Mouse (Mus musculus) stomach, embryonic 14.5 days (tissue): ENCODE data around the gene Gfod2. TPM values are rescaled to one million over a fixed set of nuclear protein-coding genes. Genes with fewer than 3 reads are reported as not detected.

ENCODE experiments used
- ATAC-seq: fragments of 200-750 bp; cut with Nextera tagmentation; 2 replicates; pipeline ENCODE4 v1.8.0; 2017; ENCODE audit warnings: low read depth, moderate TSS enrichment; ENCODE audit not compliant: insufficient number of reproducible peaks, insufficient read depth, low FRiP score
- H3K27ac ChIP-seq: fragments of 300-500 bp; sonication (generic); 2 replicates; pipeline ENCODE4 v1.5.1; 2014; ENCODE audit warnings: mild to moderate bottlenecking, low read length, moderate library complexity, mixed read lengths
- H3K27me3 ChIP-seq: fragments of 300-500 bp; sonication (generic); 2 replicates; pipeline ENCODE4 v1.6.1; 2014; ENCODE audit warnings: low read length, control low read depth, mixed read lengths; ENCODE audit not compliant: control insufficient read depth, insufficient read depth
- H3K36me3 ChIP-seq: fragments of 300-500 bp; sonication (generic); 2 replicates; pipeline ENCODE4 v1.6.1; 2014; ENCODE audit warnings: mild to moderate bottlenecking, control low read depth, low read length, moderate library complexity, mixed read lengths; ENCODE audit not compliant: control insufficient read depth, insufficient read depth
- H3K4me1 ChIP-seq: fragments of 300-500 bp; sonication (generic); 2 replicates; pipeline ENCODE4 v1.6.1; 2014; ENCODE audit warnings: low read length, control low read depth, mixed read lengths; ENCODE audit not compliant: control insufficient read depth, insufficient read depth
- H3K4me2 ChIP-seq: fragments of 300-500 bp; sonication (generic); replicated peaks from 2 replicates; pipeline ENCODE4 v1.6.1; 2014; ENCODE audit warnings: low read depth, low read length, control low read depth
- H3K4me3 ChIP-seq: fragments of 300-500 bp; sonication (generic); 2 replicates; pipeline ENCODE4 v1.5.1; 2014; ENCODE audit warnings: low read depth, low read length, control low read depth
- H3K9ac ChIP-seq: fragments of 300-500 bp; sonication (generic); replicated peaks from 2 replicates; pipeline ENCODE4 v1.6.1; 2014; ENCODE audit warnings: low read depth, mild to moderate bottlenecking, control low read depth, low read length, moderate library complexity, mixed read lengths
- H3K9me3 ChIP-seq: fragments of 300-500 bp; sonication (generic); 2 replicates; pipeline ENCODE4 v1.6.1; 2016; ENCODE audit warnings: low read depth, low read length, control low read depth; ENCODE audit not compliant: control insufficient read depth
- WGBS: fragments of 180-500 bp; shearing (Covaris S2); extraction: QIAGEN DNeasy Blood & Tissue Kit; methylation state at CpG from one replicate; pipeline ENCODE4 v1.1.7; 2014; 5-methylcytosine and 5-hydroxymethylcytosine counted together
- polyA plus RNA-seq: library from polyadenylated mRNA; unstranded; fragments of >200 nt; fragmentation: Nextera tagmentation; extraction: Ambion mirVana; gene quantifications from 2 replicates; pipeline ENCODE4 v1.2.1, GENCODE M21; 2014

Gene Gfod2
- polyA plus RNA-seq, 1 experiment from 2014 or later, result 14.4 TPM

DNA sequence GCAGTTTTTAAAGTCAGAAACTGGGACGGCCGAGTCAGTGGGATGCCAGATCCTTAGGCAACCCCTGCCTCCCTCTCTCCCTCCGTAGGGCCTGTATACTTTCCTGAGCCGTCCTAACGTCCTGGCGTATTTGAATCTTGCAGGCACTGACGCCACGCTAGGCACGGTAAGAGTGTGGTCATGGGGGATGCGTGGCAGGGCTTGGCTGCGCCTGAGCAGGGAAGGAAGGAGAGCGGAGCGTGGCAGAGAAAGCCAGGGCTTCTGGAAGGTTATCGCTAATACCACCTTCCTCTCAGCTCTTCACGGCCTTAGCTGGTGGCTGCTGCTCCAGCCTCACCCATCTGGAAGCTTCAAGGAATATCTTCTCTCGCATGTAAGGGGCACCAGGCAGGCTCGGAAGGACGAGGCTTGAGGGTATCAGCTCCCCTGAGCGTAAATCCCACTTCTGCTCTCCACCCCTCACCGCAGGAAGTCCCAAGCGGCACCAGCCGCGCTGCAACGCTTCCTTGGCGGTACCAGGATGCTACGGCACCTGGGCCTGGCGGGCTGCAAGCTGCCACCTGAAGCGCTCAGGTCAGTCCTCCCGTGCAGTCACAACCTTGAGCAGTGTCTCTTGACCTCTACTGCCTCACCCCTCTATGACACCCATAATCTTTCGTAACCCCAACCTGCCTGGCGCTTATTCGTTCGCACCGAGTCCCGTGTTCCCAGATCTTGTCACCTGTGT is 69.0 kb downstream of the Gfod2 start:
- H3K36me3 ChIP-seq, result peaks cover under 1% of the 10 kb centered on the region; the same call in 1 of the 2 replicates
- 62% methylated on average over 35 of the region's 35 CpGs for WGBS
- H3K27me3 ChIP-seq, result no peaks in the 10 kb centered on the region
- H3K4me1 ChIP-seq, result peaks cover 5% of the 10 kb centered on the region
- no peaks in the 10 kb centered on the region for H3K9me3 ChIP-seq
- H3K27ac ChIP-seq, result no peak overlapping the region
- ATAC-seq, result no peak
- H3K4me2 ChIP-seq, result no peak overlapping the region
- H3K9ac ChIP-seq, result no peak overlapping the region
- H3K4me3 ChIP-seq, result no peak overlapping the region

DNA sequence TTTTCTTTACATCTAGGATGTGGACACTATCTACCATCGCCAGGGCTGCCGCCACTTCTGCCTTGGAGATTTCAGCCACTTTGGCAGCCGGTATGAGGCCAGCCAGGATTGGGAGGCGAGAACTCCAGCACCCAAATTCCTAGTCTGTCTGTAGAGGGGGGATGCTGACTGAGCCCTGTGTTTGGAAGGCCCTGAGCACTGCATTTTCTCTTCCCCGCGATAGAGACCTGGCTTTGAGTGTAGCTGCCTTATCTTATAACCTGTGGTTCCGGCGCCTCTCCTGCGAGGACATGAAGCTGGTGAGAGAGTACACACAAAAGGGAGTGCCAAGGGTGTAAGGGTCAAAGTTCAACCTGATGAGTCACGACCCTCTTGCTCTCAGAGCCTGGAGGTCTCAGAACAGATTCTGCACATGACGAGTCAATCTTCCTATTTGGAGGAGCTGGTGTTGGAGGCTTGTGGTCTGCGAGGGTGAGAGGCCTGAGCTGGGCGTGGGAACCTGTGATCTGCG is 70.2 kb downstream of the Gfod2 start:
- H3K4me1 ChIP-seq, result no peaks in the 10 kb centered on the region; the same call in 1 of the 2 replicates
- WGBS, result 56% methylated on average over 14 of the region's 14 CpGs
- H3K4me2 ChIP-seq, result no peak overlapping the region
- no peak overlapping the region for H3K4me3 ChIP-seq
- H3K9me3 ChIP-seq, result no peaks in the 10 kb centered on the region
- H3K9ac ChIP-seq, result no peak overlapping the region
- H3K36me3 ChIP-seq, result peaks cover 12% of the 10 kb centered on the region
- no peak for ATAC-seq
- H3K27ac ChIP-seq, result no peak overlapping the region
- no peaks in the 10 kb centered on the region for H3K27me3 ChIP-seq

DNA sequence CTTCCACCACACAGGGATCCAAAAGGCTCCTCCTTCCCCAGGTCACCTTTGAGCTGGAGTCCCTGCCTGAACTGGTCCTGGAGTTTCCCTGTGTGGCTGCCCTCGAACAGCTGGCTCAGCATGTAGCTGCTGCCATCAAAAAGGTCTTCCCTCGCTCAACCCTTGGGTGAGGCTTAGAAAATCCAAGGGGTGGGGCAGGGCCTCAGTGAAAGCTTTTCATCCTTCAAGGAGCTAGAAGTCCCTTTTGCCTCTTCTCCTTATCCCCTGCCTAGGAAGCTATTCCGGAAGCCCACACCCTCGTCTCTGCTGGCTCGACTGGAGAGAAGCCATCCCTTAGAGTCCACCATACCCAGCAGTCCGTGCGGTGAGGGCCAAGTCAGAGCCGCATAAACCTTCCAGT is 71.0 kb downstream of the Gfod2 start:
- ATAC-seq, result no peak
- no peaks in the 10 kb centered on the region; the same call in 1 of the 2 replicates for H3K4me1 ChIP-seq
- peaks cover 19% of the 10 kb centered on the region for H3K36me3 ChIP-seq
- no peak overlapping the region for H3K9ac ChIP-seq
- no peak overlapping the region for H3K4me3 ChIP-seq
- no peak overlapping the region for H3K27ac ChIP-seq
- H3K27me3 ChIP-seq, result no peaks in the 10 kb centered on the region
- no peak overlapping the region for H3K4me2 ChIP-seq
- WGBS, result 64% methylated on average over 8 of the region's 8 CpGs
- H3K9me3 ChIP-seq, result no peaks in the 10 kb centered on the region

DNA sequence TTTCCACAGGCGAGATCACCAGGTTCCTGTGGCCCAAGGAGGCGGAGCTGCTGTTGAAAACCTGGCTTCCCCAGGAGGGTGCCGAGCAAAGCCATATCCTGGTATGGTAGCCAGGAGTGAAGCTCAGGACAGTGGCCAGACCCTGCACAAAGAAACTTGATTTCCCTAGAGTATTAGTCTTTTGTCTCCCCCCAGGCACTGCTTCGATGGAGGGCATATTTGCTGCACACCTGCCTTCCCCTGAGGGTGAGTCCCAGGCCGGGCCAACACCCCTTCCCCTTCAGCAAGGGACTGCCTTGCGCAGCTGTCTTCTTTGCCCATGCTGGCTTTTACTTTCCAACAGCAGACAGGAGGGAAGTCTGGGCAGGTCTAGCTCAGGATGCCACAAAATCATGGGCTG is 71.9 kb downstream of the Gfod2 start:
- 69% methylated on average over 6 of the region's 6 CpGs for WGBS

DNA sequence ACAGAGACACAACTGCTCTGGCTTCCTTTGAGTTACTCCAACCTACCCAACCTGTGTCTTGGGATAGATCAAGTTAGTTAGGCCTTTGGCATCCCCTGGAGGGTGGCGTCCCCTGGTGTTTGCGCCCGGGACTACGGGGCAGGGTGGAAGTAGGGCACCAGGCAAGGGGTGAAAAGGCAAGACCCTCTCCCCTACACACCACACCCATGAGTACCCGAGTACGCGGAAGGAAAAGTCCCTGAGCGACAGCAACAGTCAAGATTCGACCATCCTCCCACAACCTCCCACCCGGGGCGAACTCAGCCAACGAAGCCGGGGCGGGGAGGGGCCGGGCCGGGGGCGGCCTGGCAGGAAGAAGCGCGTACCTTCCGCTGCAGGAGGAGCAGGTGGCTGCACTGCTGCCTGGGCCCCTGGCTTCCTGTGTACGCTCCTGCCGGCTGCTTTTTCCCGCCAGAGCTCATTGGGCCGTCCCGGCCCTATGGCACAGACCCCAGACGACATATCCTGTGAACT is 72.6 kb downstream of the Gfod2 start, which contains the start of gene Carmil2:
TSS of gene Carmil2 (plus strand) at position 479 of the 513 bp plus-strand sequence.
- Histone ChIP-seq H3K4me3 (0 out of 2 replicates have a peak within 1 kb of the TSS, but pooled peaks have one; percentile 10), H3K9ac (no peak within 1 kb of the TSS; the same call in 1 of the 2 replicates), H3K4me1 (no peaks in the 10 kb centered on the region; the same call in 1 of the 2 replicates), H3K4me2 (peak within 1 kb of the TSS; percentile 38), H3K36me3 (peaks cover 34% of the 10 kb centered on the region), H3K9me3 (no peaks in the 10 kb centered on the region), H3K27ac (no peak within 1 kb of the TSS), H3K27me3 (no peaks in the 10 kb centered on the region)
- 8% methylated on average over 26 of the region's 26 CpGs for WGBS
- no peak for ATAC-seq

More for the DNA sequence above, 71.9 kb downstream of the Gfod2 start:
- no peaks in the 10 kb centered on the region; the same call in 1 of the 2 replicates for H3K4me1 ChIP-seq
- no peak overlapping the region for H3K4me2 ChIP-seq
- H3K9me3 ChIP-seq, result no peaks in the 10 kb centered on the region
- H3K9ac ChIP-seq, result no peak overlapping the region
- no peak for ATAC-seq
- no peak overlapping the region for H3K4me3 ChIP-seq
- H3K27me3 ChIP-seq, result no peaks in the 10 kb centered on the region
- no peak overlapping the region for H3K27ac ChIP-seq
- H3K36me3 ChIP-seq, result peaks cover 27% of the 10 kb centered on the region

DNA sequence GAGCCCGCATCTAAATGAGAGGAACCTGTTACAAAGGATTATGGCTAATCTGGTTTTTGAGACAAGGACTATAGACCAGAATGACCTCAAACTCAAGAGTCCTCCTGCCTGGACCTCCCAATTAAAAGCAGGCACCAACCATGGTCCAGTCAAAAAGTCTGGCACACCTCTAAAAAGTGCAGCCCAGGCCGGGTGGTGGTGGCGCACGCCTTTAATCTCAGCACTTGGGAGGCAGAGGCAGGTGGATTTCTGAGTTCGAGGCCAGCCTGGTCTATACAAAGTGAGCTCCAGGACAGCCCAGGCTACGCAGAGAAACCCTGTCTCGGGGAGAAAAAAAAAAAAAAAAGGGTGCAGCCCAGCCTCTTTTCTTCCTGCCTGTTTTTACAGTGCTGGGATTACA is 73.1 kb downstream of the Gfod2 start:
- Histone ChIP-seq H3K27ac (no peak overlapping the region), H3K4me3 (no peak overlapping the region)

DNA sequence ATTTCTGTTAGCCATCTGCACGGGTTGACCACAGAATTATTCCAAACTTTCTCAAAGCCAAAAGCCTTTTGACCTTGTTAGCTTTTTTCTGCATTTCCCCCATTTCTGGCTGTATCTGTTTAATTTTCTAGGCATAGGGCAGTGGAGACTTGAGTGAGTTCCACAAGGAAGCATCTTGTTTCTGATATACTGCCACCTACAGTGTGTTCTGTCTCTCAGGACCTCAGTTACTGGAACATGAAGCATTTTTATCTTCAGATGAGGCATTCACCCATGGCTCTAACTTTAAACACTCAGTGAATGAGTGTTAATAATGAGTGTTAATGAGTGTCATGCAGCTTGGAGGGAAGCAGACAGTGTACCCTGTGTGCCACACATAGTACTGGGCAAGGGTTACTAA is 80.6 kb downstream of the Gfod2 start:
- no peak overlapping the region for H3K9ac ChIP-seq
- 74% methylated on average over 1 of the region's 1 CpGs for WGBS
- H3K4me1 ChIP-seq, result no peaks in the 10 kb centered on the region
- H3K27ac ChIP-seq, result no peak overlapping the region
- no peaks in the 10 kb centered on the region for H3K9me3 ChIP-seq
- ATAC-seq, result no peak
- H3K27me3 ChIP-seq, result no peaks in the 10 kb centered on the region
- H3K4me2 ChIP-seq, result no peak overlapping the region
- peaks cover 79% of the 10 kb centered on the region for H3K36me3 ChIP-seq
- H3K4me3 ChIP-seq, result no peak overlapping the region

More for the DNA sequence above, 73.1 kb downstream of the Gfod2 start:
- Histone ChIP-seq H3K9ac (no peak overlapping the region), H3K36me3 (peaks cover 38% of the 10 kb centered on the region), H3K4me1 (no peaks in the 10 kb centered on the region; the same call in 1 of the 2 replicates), H3K4me2 (no peak overlapping the region), H3K9me3 (no peaks in the 10 kb centered on the region), H3K27me3 (no peaks in the 10 kb centered on the region)
- 72% methylated on average over 7 of the region's 7 CpGs for WGBS
- no peak for ATAC-seq
